Mouse (Mus musculus) heart, adult 10 weeks (tissue): ENCODE data around the gene Gm525. TPM values are rescaled to one million over a fixed set of nuclear protein-coding genes. Genes with fewer than 3 reads are reported as not detected.

Experiments
- polyA plus RNA-seq: library from polyadenylated mRNA; stranded (reverse); fragments of 350-450 nt; fragmentation: Illumina TruSeq; extraction: RNeasy Lipid Tissue Mini Kit (QIAGEN cat#74804); gene quantifications from one replicate; pipeline ENCODE4 v1.2.3, GENCODE M21; 2014; ENCODE audit warnings: low read depth, low replicate concordance

Gm525 gene
- polyA plus RNA-seq, result not detected

GRCm38 (mm10) chr11:89073541-89073940 is at the start of gene Gm525:
Gene Gm525 (plus strand): TSS chr11:89073841.

GRCm38 (mm10) chr11:89066750-89067149 is 6.9 kb upstream of the Gm525 start, which contains the start of gene Dgke:
Gene Dgke (minus strand): TSS chr11:89066850.

Other genes with a start within 250 kb of the Gm525 start
- gene Akap1, start 209.3 kb upstream of the Gm525 start, polyA plus RNA-seq, result 129 TPM
- 20.9 TPM for gene Scpep1, start 118.4 kb upstream of the Gm525 start, polyA plus RNA-seq
- gene Elobl, start 106.9 kb upstream of the Gm525 start, polyA plus RNA-seq, result not detected
- gene Coil, start 103.6 kb upstream of the Gm525 start, polyA plus RNA-seq, result 6.0 TPM
- 19.2 TPM for gene Trim25, start 74.5 kb upstream of the Gm525 start, polyA plus RNA-seq
- gene Dgke, start 7.0 kb upstream of the Gm525 start, polyA plus RNA-seq, result 8.9 TPM
- gene Nog, start 228.5 kb downstream of the Gm525 start, polyA plus RNA-seq, result 0.45 TPM